Mouse (Mus musculus) hindbrain, embryonic 14.5 days (tissue): ENCODE data around the gene Cst7. TPM values are rescaled to one million over a fixed set of nuclear protein-coding genes. Genes with fewer than 3 reads are reported as not detected.
A peak's percentile ranks its signal among the peaks of the same experiment; 100 is the strongest.

Experiments
- ATAC-seq: fragments of 200-750 bp; cut with Nextera tagmentation; 2 replicates; pipeline ENCODE4 v1.8.0; 2017; ENCODE audit warnings: moderate number of reproducible peaks, mild to moderate bottlenecking, moderate TSS enrichment, moderate library complexity; ENCODE audit not compliant: low FRiP score
- DNase-seq: peaks from one replicate; pipeline ENCODE4 v3.0.0-alpha.2; 2015; ENCODE audit warnings: low spot score
- H3K27ac ChIP-seq: fragments of 300-500 bp; sonication (generic); 2 replicates; pipeline ENCODE4 v1.5.1; 2014; ENCODE audit warnings: mild to moderate bottlenecking, moderate library complexity
- H3K27me3 ChIP-seq: fragments of 300-500 bp; sonication (generic); 2 replicates; pipeline ENCODE4 v1.6.1; 2014; ENCODE audit warnings: mild to moderate bottlenecking, low read length, mixed read lengths; ENCODE audit not compliant: control insufficient read depth, insufficient read depth
- H3K36me3 ChIP-seq: fragments of 300-500 bp; sonication (generic); replicated peaks from 2 replicates; pipeline ENCODE4 v1.6.1; 2014; ENCODE audit not compliant: control insufficient read depth, insufficient read depth
- H3K4me1 ChIP-seq: fragments of 300-500 bp; sonication (generic); replicated peaks from 2 replicates; pipeline ENCODE4 v1.6.1; 2014; ENCODE audit warnings: antibody characterized with exemption, low read length, mixed read lengths; ENCODE audit not compliant: control insufficient read depth, insufficient read depth
- H3K4me2 ChIP-seq: fragments of 300-500 bp; sonication (generic); replicated peaks from 2 replicates; pipeline ENCODE4 v1.6.1; 2014; ENCODE audit warnings: mild to moderate bottlenecking, moderate library complexity
- H3K4me3 ChIP-seq: fragments of 300-500 bp; sonication (generic); replicated peaks from 2 replicates; pipeline ENCODE4 v1.5.1; 2014; ENCODE audit warnings: mild to moderate bottlenecking, low read length
- H3K9ac ChIP-seq: fragments of 300-500 bp; sonication (generic); 2 replicates; pipeline ENCODE4 v1.6.1; 2014
- H3K9me3 ChIP-seq: fragments of 300-500 bp; sonication (generic); 2 replicates; pipeline ENCODE4 v1.6.1; 2016; ENCODE audit warnings: low read length; ENCODE audit not compliant: control insufficient read depth
- WGBS: fragments of 180-500 bp; shearing (Covaris S2); extraction: QIAGEN DNeasy Blood & Tissue Kit; methylation state at CpG from one replicate; pipeline ENCODE4 v1.1.7; 2014; 5-methylcytosine and 5-hydroxymethylcytosine counted together
- polyA plus RNA-seq: library from polyadenylated mRNA; unstranded; fragments of >200 nt; fragmentation: Nextera tagmentation; extraction: Ambion mirVana; gene quantifications from 2 replicates; pipeline ENCODE4 v1.2.1, GENCODE M21; 2014

Gene Cst7
- polyA plus RNA-seq, 1 experiment from 2014 or later, result 0.54 TPM

GRCm38 (mm10) chr2:150579628-150580027, 9.4 kb downstream of the Cst7 start:
- H3K4me1 ChIP-seq, result no peaks in the 10 kb centered on the region
- H3K9ac ChIP-seq, result no peak overlapping the region
- no peaks in the 10 kb centered on the region for H3K27me3 ChIP-seq
- no peak overlapping the region for H3K4me3 ChIP-seq
- peaks cover 29% of the 10 kb centered on the region for H3K36me3 ChIP-seq
- WGBS, result 96% methylated on average over 1 of the region's 1 CpGs
- ATAC-seq (no peak), DNase-seq (no peak)
- no peak overlapping the region for H3K4me2 ChIP-seq
- H3K27ac ChIP-seq, result no peak overlapping the region
- H3K9me3 ChIP-seq, result no peaks in the 10 kb centered on the region

- no peak for ATAC-seq
- H3K27ac ChIP-seq, result no peak overlapping the region
- DNase-seq, result no peak
- peaks cover 82% of the 10 kb centered on the region for H3K36me3 ChIP-seq
- no peak overlapping the region for H3K4me3 ChIP-seq
- no peaks in the 10 kb centered on the region for H3K27me3 ChIP-seq
- H3K9me3 ChIP-seq, result no peaks in the 10 kb centered on the region
- 82% methylated on average over 11 of the region's 11 CpGs for WGBS
- no peak overlapping the region for H3K4me2 ChIP-seq
- no peak overlapping the region for H3K9ac ChIP-seq
- no peaks in the 10 kb centered on the region for H3K4me1 ChIP-seq
Observed at GRCm38 (mm10) chr2:150589076-150589475, 18.9 kb downstream of the Cst7 start.

GRCm38 (mm10) chr2:150595411-150596190, 25.4 kb downstream of the Cst7 start:
- ATAC-seq, result no peak
- Histone ChIP-seq H3K27ac (no peak overlapping the region), H3K27me3 (no peaks in the 10 kb centered on the region), H3K4me2 (no peak overlapping the region), H3K9me3 (no peaks in the 10 kb centered on the region), H3K36me3 (peaks cover 31% of the 10 kb centered on the region), H3K9ac (no peak overlapping the region), H3K4me3 (no peak overlapping the region), H3K4me1 (no peaks in the 10 kb centered on the region)
- no peak for DNase-seq
- 86% methylated on average over 3 of the region's 3 CpGs for WGBS

- Histone ChIP-seq H3K4me3 (no peak overlapping the region), H3K36me3 (peaks cover 5% of the 10 kb centered on the region; the same call in 1 of the 2 replicates), H3K27me3 (no peaks in the 10 kb centered on the region), H3K27ac (no peak overlapping the region), H3K9me3 (no peaks in the 10 kb centered on the region), H3K4me2 (no peak overlapping the region), H3K4me1 (no peaks in the 10 kb centered on the region), H3K9ac (no peak overlapping the region)
- WGBS, result 95% methylated on average over 2 of the region's 2 CpGs
- DNase-seq (no peak), ATAC-seq (no peak)
Observed at GRCm38 (mm10) chr2:150600263-150600662, 30.0 kb downstream of the Cst7 start.

- WGBS, result 88% methylated on average over 2 of the region's 2 CpGs
- no peak overlapping the region for H3K4me3 ChIP-seq
- ATAC-seq (no peak), DNase-seq (no peak)
- H3K4me1 ChIP-seq, result peaks cover 3% of the 10 kb centered on the region
- H3K9ac ChIP-seq, result no peak overlapping the region
- H3K4me2 ChIP-seq, result no peak overlapping the region
- H3K9me3 ChIP-seq, result no peaks in the 10 kb centered on the region
- peaks cover 5% of the 10 kb centered on the region; the same call in 1 of the 2 replicates for H3K36me3 ChIP-seq
- H3K27ac ChIP-seq, result no peak overlapping the region
- no peaks in the 10 kb centered on the region for H3K27me3 ChIP-seq
Observed at GRCm38 (mm10) chr2:150602166-150602565, 32.0 kb downstream of the Cst7 start.

GRCm38 (mm10) chr2:150604802-150605201, 34.6 kb downstream of the Cst7 start:
- no peak for ATAC-seq

GRCm38 (mm10) chr2:150607086-150607485, 36.9 kb downstream of the Cst7 start:
- Histone ChIP-seq H3K4me2 (peak overlapping the region; percentile 78), H3K27me3 (no peaks in the 10 kb centered on the region), H3K9ac (0 out of 2 replicates have a peak overlapping the region, but pooled peaks have one; percentile 87), H3K36me3 (no peaks in the 10 kb centered on the region), H3K4me3 (peak overlapping the region; percentile 82), H3K9me3 (no peaks in the 10 kb centered on the region), H3K4me1 (peaks cover 10% of the 10 kb centered on the region), H3K27ac (no peak overlapping the region)
- DNase-seq (no peak), ATAC-seq (no peak)
- WGBS, result 88% methylated on average over 1 of the region's 1 CpGs

More at GRCm38 (mm10) chr2:150604802-150605201, 34.6 kb downstream of the Cst7 start:
- WGBS, result 87% methylated on average over 2 of the region's 2 CpGs
- Histone ChIP-seq H3K9ac (no peak overlapping the region), H3K36me3 (no peaks in the 10 kb centered on the region), H3K27me3 (no peaks in the 10 kb centered on the region), H3K4me3 (no peak overlapping the region), H3K9me3 (no peaks in the 10 kb centered on the region), H3K4me1 (peaks cover 10% of the 10 kb centered on the region), H3K4me2 (no peak overlapping the region), H3K27ac (no peak overlapping the region)
- no peak for DNase-seq

- Histone ChIP-seq H3K36me3 (no peaks in the 10 kb centered on the region), H3K9me3 (no peaks in the 10 kb centered on the region), H3K4me2 (peak within 1 kb of the TSS; percentile 78), H3K27ac (peak within 1 kb of the TSS; percentile 51), H3K27me3 (no peaks in the 10 kb centered on the region), H3K4me3 (peak within 1 kb of the TSS; percentile 82), H3K4me1 (peaks cover 10% of the 10 kb centered on the region), H3K9ac (peak within 1 kb of the TSS; percentile 87)
- peak; percentile 99 for DNase-seq
- ATAC-seq, result peak; percentile 97
- WGBS, result under 1% methylated on average over 42 of the region's 42 CpGs
Observed at GRCm38 (mm10) chr2:150608087-150608799, 38.0 kb downstream of the Cst7 start, which contains the start of gene Apmap. TSS of gene Apmap (minus strand) at chr2:150608567.

GRCm38 (mm10) chr2:150608872-150609560, 38.8 kb downstream of the Cst7 start:
- peak; percentile 90 for DNase-seq
- peak; percentile 61 for ATAC-seq
- Histone ChIP-seq H3K27ac (peak overlapping the region; percentile 51), H3K4me2 (peak overlapping the region; percentile 78), H3K36me3 (no peaks in the 10 kb centered on the region), H3K4me3 (peak overlapping the region; percentile 82), H3K27me3 (no peaks in the 10 kb centered on the region), H3K9ac (peak overlapping the region; percentile 87), H3K4me1 (peaks cover 10% of the 10 kb centered on the region), H3K9me3 (no peaks in the 10 kb centered on the region)
- WGBS, result 1% methylated on average over 10 of the region's 10 CpGs
